Mouse (Mus musculus) kidney, postnatal 10 days (tissue): ENCODE results near the gene Gm906.
"Not testable (repeated sequence)": the region's sequence is repeated elsewhere in the genome, so short reads cannot be mapped to it uniquely, and the experiment has no call there.

Source experiments
- DNase-seq: peaks from one replicate; pipeline ENCODE4 v3.0.0; 2021; ENCODE audit warnings: mixed read lengths

Gm906 gene

DNA sequence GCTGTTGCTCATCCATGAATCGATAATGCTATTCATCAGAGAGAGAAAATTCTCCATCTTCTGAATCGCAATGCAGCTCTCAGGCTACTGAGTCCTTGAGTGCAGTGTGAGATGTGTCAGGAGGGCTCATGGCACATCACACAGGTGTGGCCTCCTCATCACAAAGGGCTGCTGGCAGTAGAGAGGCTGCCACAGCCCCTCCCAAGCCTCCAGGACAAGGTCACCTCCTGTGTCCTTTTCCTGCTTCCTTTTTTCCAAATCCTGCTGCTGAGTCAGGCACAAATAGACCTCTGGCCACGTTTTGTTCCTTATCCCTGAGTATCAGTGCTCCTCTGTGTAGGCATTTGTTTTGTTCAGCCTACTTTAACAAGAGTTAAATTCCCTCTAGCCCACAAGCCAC lies at the start of gene Gm906:
Gm906 (minus strand) TSS at position 101 of the 400 bp plus-strand sequence.
- DNase-seq: not testable (repeated sequence)

DNA sequence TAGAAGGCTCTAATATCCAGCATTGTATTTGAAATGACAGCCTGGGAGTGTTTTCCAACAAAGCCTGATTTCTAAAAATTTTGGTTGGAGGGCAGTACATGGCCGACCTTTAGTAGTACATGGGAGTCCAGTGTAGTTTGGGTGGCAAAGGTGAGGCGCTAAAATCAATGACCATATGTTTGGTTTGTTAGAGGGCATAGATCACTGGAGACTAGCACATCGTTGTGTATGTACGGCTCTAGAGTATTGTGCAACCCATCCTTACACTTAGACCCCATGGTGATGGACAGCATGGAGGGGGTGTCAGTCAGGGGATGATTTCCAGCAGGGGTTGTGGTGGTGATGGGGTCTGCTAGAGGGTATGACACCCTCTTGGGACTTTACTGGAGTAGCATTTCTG lies 33.2 kb upstream of the Gm906 start:
- DNase-seq: not testable (repeated sequence)

DNA sequence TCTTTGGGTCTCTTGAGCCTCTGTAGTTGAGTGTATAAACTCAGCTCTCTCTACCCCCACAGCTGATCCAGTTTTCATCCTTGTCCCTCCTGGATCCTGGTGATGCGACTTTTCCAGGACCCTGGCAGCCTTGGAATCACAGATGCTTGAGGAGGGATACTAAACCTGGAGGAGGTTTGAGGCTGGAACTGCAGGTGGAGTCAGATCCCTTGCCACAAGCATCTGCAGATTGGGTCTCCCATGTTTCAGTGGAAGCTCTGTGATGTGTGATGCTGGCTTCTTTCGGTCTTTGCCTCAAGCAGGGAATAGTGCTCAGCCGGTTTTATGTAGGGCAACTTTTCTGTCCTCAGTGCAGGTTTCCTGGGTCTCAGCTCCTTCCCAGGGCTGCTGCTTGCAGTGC lies 13.6 kb downstream of the Gm906 start:
- no peak for DNase-seq

DNA sequence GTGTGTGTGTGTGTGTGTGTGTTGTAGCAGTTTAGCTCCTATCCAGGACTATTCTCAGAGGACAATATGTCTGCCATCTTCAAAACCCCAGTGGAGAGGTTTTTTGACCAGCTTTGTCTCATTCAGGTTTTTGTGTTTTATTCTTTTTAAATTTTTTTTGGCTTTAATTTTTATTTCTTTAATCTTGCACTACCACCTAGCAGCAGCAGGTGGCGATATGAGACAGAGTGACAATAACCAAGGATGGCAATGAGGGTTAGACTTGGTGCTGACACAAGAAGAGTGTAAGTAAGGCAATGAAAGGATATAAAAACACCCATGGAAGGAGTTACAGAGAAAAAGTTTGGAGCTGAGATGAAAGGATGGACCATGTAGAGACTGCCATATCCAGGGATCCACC lies 38.3 kb downstream of the Gm906 start:
- DNase-seq: peak; percentile 35

DNA sequence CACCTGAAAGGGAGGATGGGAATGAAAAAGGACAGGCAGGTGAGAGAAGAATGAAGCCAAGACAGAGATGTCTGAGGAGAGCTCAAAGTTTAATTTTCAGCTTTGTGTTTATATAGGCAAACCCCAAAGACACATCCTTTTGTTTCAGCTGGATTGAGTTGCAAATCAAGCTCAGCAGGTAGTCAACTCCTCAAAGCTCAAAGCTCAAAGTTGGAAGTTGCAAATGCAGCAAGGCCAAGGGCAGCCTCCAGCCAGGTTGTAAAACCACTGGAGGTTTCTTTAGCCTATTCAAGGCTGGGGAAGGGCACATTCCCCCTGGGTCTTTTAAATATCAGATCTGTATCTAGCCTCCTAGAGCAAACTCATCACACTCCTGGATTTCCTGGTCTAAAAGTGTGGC lies 39.9 kb downstream of the Gm906 start:
- DNase-seq: not testable (repeated sequence)

DNA sequence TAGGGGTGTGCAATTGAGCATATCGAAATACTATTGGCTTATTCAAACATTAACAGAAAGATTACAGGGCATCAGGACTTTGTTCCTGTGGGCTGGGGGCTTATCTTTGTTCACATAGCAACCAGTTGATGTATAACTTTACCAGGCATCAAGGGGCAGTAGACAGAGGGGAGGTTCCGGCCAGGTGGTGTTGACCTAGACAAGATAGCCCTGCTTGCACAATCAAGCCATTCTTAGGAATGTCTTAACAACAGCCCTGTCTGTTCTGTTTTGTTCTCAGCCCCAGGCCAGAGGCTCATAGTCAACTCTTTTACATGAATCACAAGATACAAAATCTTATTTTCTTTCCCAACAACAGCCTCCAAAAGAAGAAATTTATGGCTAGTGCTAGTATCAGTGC lies 40.5 kb downstream of the Gm906 start:
- not testable (repeated sequence) for DNase-seq

DNA sequence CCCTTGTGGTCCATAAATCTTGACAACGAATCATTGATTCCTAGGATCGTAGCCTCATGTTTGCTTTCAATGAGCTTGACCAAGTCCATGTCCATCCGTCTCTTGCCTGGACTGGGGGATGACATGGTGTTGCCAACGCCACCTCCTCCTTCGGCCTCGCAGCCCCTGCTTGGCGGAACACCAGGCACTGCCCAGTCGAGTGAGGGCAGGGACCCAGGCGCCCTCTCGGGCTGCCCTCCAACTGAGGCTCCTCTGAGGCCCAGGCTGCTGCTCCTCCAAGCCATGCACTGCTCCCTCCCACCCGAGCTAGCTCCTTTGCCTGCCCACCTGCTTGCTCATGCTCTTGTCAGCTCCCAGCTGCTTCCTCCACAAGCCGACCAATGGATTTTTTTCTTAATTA lies 42.1 kb downstream of the Gm906 start:
- DNase-seq: no peak

DNA sequence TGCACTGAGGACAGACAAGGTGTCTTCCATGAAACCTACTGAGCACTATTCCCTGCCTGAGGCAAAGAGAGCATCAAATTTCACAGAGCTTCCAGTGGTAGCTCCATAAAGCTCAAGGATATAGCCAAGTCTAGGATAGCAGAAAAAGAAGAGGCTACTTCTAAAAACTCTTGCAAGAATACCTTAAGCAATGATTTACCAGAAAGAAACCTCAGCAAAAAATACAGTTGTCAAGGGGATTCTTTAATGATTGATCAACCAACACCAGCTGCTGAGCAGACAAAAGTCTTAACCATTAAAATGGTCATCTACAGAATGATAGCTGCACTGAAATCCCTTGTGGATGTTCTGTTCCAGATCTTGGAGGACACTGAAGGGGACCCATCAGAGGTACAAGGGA lies 53.3 kb downstream of the Gm906 start:
- DNase-seq: not testable (repeated sequence)
